Mouse (Mus musculus) testis, adult 2 months (tissue): Measurements from ENCODE around the gene Cyth1.

Experiments used
- CTCF ChIP-seq: fragments of 200-500 bp; IDR thresholded peaks from 2 replicates; pipeline ENCODE4 v1.5.1; 2012; ENCODE audit warnings: low read depth, mild to moderate bottlenecking, inconsistent platforms, low read length, moderate library complexity; ENCODE audit not compliant: control insufficient read depth, insufficient read depth, insufficient replicate concordance
- POLR2A ChIP-seq: fragments of 200-500 bp; IDR thresholded peaks from 2 replicates; pipeline ENCODE4 v1.6.1; 2012; ENCODE audit warnings: low read depth, mild to moderate bottlenecking, inconsistent platforms, low read length, moderate library complexity; ENCODE audit not compliant: control insufficient read depth

- TF ChIP-seq CTCF = no peak
- TF ChIP-seq POLR2A = no peak
Observed at GRCm38 (mm10) chr11:118256371-118256770, 8.0 kb upstream of the Cyth1 start.
